Mouse (Mus musculus) liver, adult 2 months (tissue): ENCODE measurements around the gene Dupd1. TPM values are rescaled to one million over a fixed set of nuclear protein-coding genes. Genes with fewer than 3 reads are reported as not detected.

Source experiments
- DNase-seq: peaks from one replicate; pipeline ENCODE4 v3.0.0-alpha.2; 2011; ENCODE audit warnings: low read depth, low spot score; ENCODE audit errors: extremely low read depth
- H3K27ac ChIP-seq: fragments of 200-500 bp; replicated peaks from 2 replicates; pipeline ENCODE4 v1.5.1; 2012; ENCODE audit warnings: low read depth, mild to moderate bottlenecking, control low read depth, inconsistent platforms, low read length; ENCODE audit not compliant: insufficient read depth
- H3K27me3 ChIP-seq: fragments of 200-500 bp; 2 replicates; pipeline ENCODE4 v1.6.1; 2012; ENCODE audit warnings: mild to moderate bottlenecking, moderate library complexity, low read length, inconsistent platforms; ENCODE audit not compliant: control insufficient read depth, insufficient read depth
- H3K36me3 ChIP-seq: fragments of 200-500 bp; 2 replicates; pipeline ENCODE4 v1.6.1; 2012; ENCODE audit warnings: low read length, inconsistent platforms; ENCODE audit not compliant: control insufficient read depth, insufficient read depth
- H3K4me1 ChIP-seq: fragments of 200-500 bp; 2 replicates; pipeline ENCODE4 v1.6.1; 2011; ENCODE audit warnings: low read length; ENCODE audit not compliant: control insufficient read depth, insufficient read depth
- H3K4me3 ChIP-seq: fragments of 200-500 bp; 2 replicates; pipeline ENCODE4 v1.5.1; 2011; ENCODE audit warnings: low read depth, mild to moderate bottlenecking, control low read depth, low read length, moderate library complexity; ENCODE audit not compliant: insufficient read depth
- H3K79me2 ChIP-seq: fragments of 200-500 bp; 2 replicates; pipeline ENCODE4 v1.6.1; 2012; ENCODE audit warnings: inconsistent platforms, mild to moderate bottlenecking, low read length, moderate library complexity; ENCODE audit not compliant: control insufficient read depth, insufficient read depth
- H3K9ac ChIP-seq: fragments of 200-500 bp; 2 replicates; pipeline ENCODE4 v1.6.1; 2012; ENCODE audit warnings: low read depth, mild to moderate bottlenecking, control low read depth, inconsistent platforms, low read length
- CTCF ChIP-seq: fragments of 200-500 bp; IDR thresholded peaks from 2 replicates; pipeline ENCODE4 v1.5.1; 2011; ENCODE audit warnings: low read depth, low read length, control low read depth
- POLR2A ChIP-seq: fragments of 200-500 bp; IDR thresholded peaks from 2 replicates; pipeline ENCODE4 v1.6.1; 2011; ENCODE audit warnings: low read length, control low read depth; ENCODE audit not compliant: insufficient read depth; ENCODE audit errors: extremely low read depth
- WGBS: fragments of 180-500 bp; shearing (Covaris S2); methylation state at CpG from one replicate; pipeline ENCODE4 v1.1.7; 2018; 5-methylcytosine and 5-hydroxymethylcytosine counted together
- polyA plus RNA-seq: library from polyadenylated mRNA; depleted of rRNA; stranded (reverse); fragments of >200 nt; gene quantifications from 2 replicates; pipeline ENCODE4 v1.2.3, GENCODE M21; 2012
- total RNA-seq: library from RNA; depleted of rRNA; stranded (reverse); fragments of >200 nt; gene quantifications from 2 replicates; pipeline ENCODE4 v1.2.3, GENCODE M21; 2014

Dupd1 gene
- total and polyA plus RNA-seq, 2 experiments, result not detected

GRCm38 (mm10) chr14:21685411-21686146 lies 28.8 kb downstream of the Dupd1 start:
- WGBS, result 94% methylated on average over 10 of the region's 10 CpGs
- Histone ChIP-seq H3K9ac (no peak overlapping the region), H3K79me2 (no peaks in the 10 kb centered on the region), H3K36me3 (no peaks in the 10 kb centered on the region), H3K27me3 (peaks cover 14% of the 10 kb centered on the region; the same call in 1 of the 2 replicates), H3K27ac (no peak overlapping the region), H3K4me3 (no peak overlapping the region), H3K4me1 (no peaks in the 10 kb centered on the region)
- no peak for DNase-seq
- TF ChIP-seq POLR2A (no peak), CTCF (no peak)

GRCm38 (mm10) chr14:21683834-21684233 lies 30.5 kb downstream of the Dupd1 start:
- no peak for DNase-seq
- WGBS, result 90% methylated on average over 4 of the region's 4 CpGs
- H3K4me1 ChIP-seq, result no peaks in the 10 kb centered on the region
- no peak overlapping the region for H3K9ac ChIP-seq
- no peak overlapping the region for H3K4me3 ChIP-seq
- peaks cover 14% of the 10 kb centered on the region; the same call in 1 of the 2 replicates for H3K27me3 ChIP-seq
- no peaks in the 10 kb centered on the region for H3K36me3 ChIP-seq
- no peaks in the 10 kb centered on the region for H3K79me2 ChIP-seq
- H3K27ac ChIP-seq, result no peak overlapping the region
- TF ChIP-seq POLR2A (no peak), CTCF (no peak)

GRCm38 (mm10) chr14:21682681-21683129 lies 31.7 kb downstream of the Dupd1 start:
- H3K27me3 ChIP-seq, result peaks cover 12% of the 10 kb centered on the region; the same call in 1 of the 2 replicates
- WGBS, result 12% methylated on average over 9 of the region's 9 CpGs
- no peak for DNase-seq
- no peak overlapping the region for H3K4me3 ChIP-seq
- H3K4me1 ChIP-seq, result no peaks in the 10 kb centered on the region
- H3K36me3 ChIP-seq, result no peaks in the 10 kb centered on the region
- H3K9ac ChIP-seq, result no peak overlapping the region
- no peak for TF ChIP-seq POLR2A
- H3K27ac ChIP-seq, result no peak overlapping the region
- no peaks in the 10 kb centered on the region for H3K79me2 ChIP-seq

- Histone ChIP-seq H3K4me3 (no peak overlapping the region), H3K9ac (no peak overlapping the region), H3K79me2 (no peaks in the 10 kb centered on the region), H3K27ac (no peak overlapping the region), H3K27me3 (no peaks in the 10 kb centered on the region), H3K4me1 (no peaks in the 10 kb centered on the region), H3K36me3 (no peaks in the 10 kb centered on the region)
- WGBS, result 74% methylated on average over 8 of the region's 8 CpGs
- DNase-seq, result no peak
- no peak for TF ChIP-seq POLR2A
- no peak for TF ChIP-seq CTCF
Observed at GRCm38 (mm10) chr14:21679631-21680201, 34.7 kb downstream of the Dupd1 start.

- Histone ChIP-seq H3K4me3 (no peak overlapping the region), H3K27me3 (no peaks in the 10 kb centered on the region), H3K79me2 (no peaks in the 10 kb centered on the region), H3K36me3 (no peaks in the 10 kb centered on the region), H3K4me1 (no peaks in the 10 kb centered on the region), H3K27ac (no peak overlapping the region), H3K9ac (no peak overlapping the region)
- TF ChIP-seq POLR2A (no peak), CTCF (peak; percentile 82)
- WGBS, result 49% methylated on average over 7 of the region's 7 CpGs
- no peak for DNase-seq
Observed at GRCm38 (mm10) chr14:21678509-21679285, 35.7 kb downstream of the Dupd1 start.
